Mouse (Mus musculus): ENCODE data around the gene Satb2.

The Satb2 gene

GRCm38 (mm10) chr1:56972950-56973592 is 5.4 kb downstream of the Satb2 start:
- peak; percentile 91 for DNase-seq (ENCODE audit: low spot score)

- DNase-seq (ENCODE audit: low spot score) = peak; percentile 81
These were observed 6.0 kb downstream of the Satb2 start for GRCm38 (mm10) chr1:56972251-56972949.

- DNase-seq (ENCODE audit: low spot score) = no peak
These were observed 6.6 kb downstream of the Satb2 start for GRCm38 (mm10) chr1:56971942-56972250.

- DNase-seq (ENCODE audit: low spot score) = peak; percentile 49
These were observed 7.0 kb downstream of the Satb2 start for GRCm38 (mm10) chr1:56971441-56971861.

GRCm38 (mm10) chr1:56970740-56971141 is 7.7 kb downstream of the Satb2 start:
- DNase-seq (ENCODE audit: low spot score) = no peak

- no peak for DNase-seq (ENCODE audit: low spot score)
These were observed 8.8 kb downstream of the Satb2 start for GRCm38 (mm10) chr1:56969364-56970360.

GRCm38 (mm10) chr1:56965879-56966579 is 12.4 kb downstream of the Satb2 start:
- no peak for DNase-seq (ENCODE audit: low spot score)

- DNase-seq (ENCODE audit: low spot score) = no peak
These were observed 14.0 kb downstream of the Satb2 start for GRCm38 (mm10) chr1:56964493-56964892.

- DNase-seq (ENCODE audit: low spot score) = no peak
These were observed 15.2 kb downstream of the Satb2 start for GRCm38 (mm10) chr1:56963291-56963690.

- no peak for DNase-seq (ENCODE audit: low spot score)
These were observed 19.5 kb downstream of the Satb2 start for GRCm38 (mm10) chr1:56958996-56959395.

- DNase-seq (ENCODE audit: low spot score) = no peak
These were observed 20.5 kb downstream of the Satb2 start for GRCm38 (mm10) chr1:56957942-56958341.

- DNase-seq (ENCODE audit: low spot score) = no peak
These were observed 21.6 kb downstream of the Satb2 start for GRCm38 (mm10) chr1:56956811-56957210.

GRCm38 (mm10) chr1:56955739-56956085 is 22.7 kb downstream of the Satb2 start:
- DNase-seq (ENCODE audit: low spot score) = no peak

- no peak for DNase-seq (ENCODE audit: low spot score)
These were observed 23.3 kb downstream of the Satb2 start for GRCm38 (mm10) chr1:56955055-56955738.

GRCm38 (mm10) chr1:56953538-56953937 is 24.9 kb downstream of the Satb2 start:
- no peak for DNase-seq (ENCODE audit: low spot score)

- DNase-seq (ENCODE audit: low spot score) = no peak
These were observed 26.5 kb downstream of the Satb2 start for GRCm38 (mm10) chr1:56951980-56952379.

- no peak for DNase-seq (ENCODE audit: low spot score)
These were observed 26.9 kb downstream of the Satb2 start for GRCm38 (mm10) chr1:56951525-56951924.

GRCm38 (mm10) chr1:56939432-56939831 is 39.0 kb downstream of the Satb2 start:
- no peak for DNase-seq (ENCODE audit: low spot score)

- DNase-seq (ENCODE audit: low spot score) = no peak
These were observed 40.0 kb downstream of the Satb2 start for GRCm38 (mm10) chr1:56938432-56938831.

GRCm38 (mm10) chr1:56936554-56936953 is 41.9 kb downstream of the Satb2 start:
- DNase-seq (ENCODE audit: low spot score) = no peak

GRCm38 (mm10) chr1:56933821-56934220 is 44.6 kb downstream of the Satb2 start:
- no peak for DNase-seq (ENCODE audit: low spot score)

- DNase-seq (ENCODE audit: low spot score) = no peak
These were observed 48.4 kb downstream of the Satb2 start for GRCm38 (mm10) chr1:56930096-56930495.
